Mouse (Mus musculus): ENCODE data around the gene Gm21616. TPM values are rescaled to one million over a fixed set of nuclear protein-coding genes. Genes with fewer than 3 reads are reported as not detected.
"Not testable (repeated sequence)": the region's sequence is repeated elsewhere in the genome, so short reads cannot be mapped to it uniquely, and the experiment has no call there.

Gene Gm21616
- not detected for total RNA-seq (2021)

- DNase-seq (ENCODE audit: low spot score); intact Hi-C loops (cut with DNase I): not testable (repeated sequence)
Observed at GRCm38 (mm10) chrX:125435242-125435641, at the start of gene Gm21616. Gm21616 (plus strand) TSS chrX:125435542.

Data from heart, postnatal 25 days (tissue).